Mouse (Mus musculus): Measurements from ENCODE around the gene Podxl2.

DNA sequence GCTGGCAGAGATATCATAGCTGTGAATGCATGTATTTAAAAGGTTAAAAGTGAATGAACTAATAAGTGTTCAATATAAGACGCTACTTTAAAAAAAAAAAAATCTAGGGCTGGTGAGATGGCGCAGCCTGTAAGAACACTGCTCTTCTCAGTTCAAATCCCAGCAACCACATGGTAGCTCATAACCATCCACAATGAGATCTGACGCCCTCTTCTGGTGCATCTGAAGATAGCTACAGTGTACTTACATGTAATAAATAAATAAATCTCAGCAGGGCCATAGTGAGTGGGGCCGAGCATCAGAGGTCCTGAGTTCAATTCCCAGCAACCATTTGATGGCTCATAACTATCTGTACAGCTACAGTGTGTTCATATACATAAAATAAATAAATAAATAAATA, 4.6 kb upstream of the Podxl2 start:
- TF ChIP-seq CTCF (IDR thresholded peaks at IDR 0.05; ENCODE audit: low read depth), result peak; percentile 31; the same call in 1 of the 2 replicates
- TF ChIP-seq EP300 (IDR thresholded peaks at IDR 0.05; ENCODE audit: low read depth), result no peak

All from liver, postnatal 0 days (tissue).